Mouse (Mus musculus) liver, embryonic 14.5 days (tissue): ENCODE results near the gene Borcs5. TPM values are rescaled to one million over a fixed set of nuclear protein-coding genes. Genes with fewer than 3 reads are reported as not detected.

Experiments used
- ATAC-seq: fragments of 200-750 bp; cut with Nextera tagmentation; 2 replicates; pipeline ENCODE4 v1.8.0; 2017; ENCODE audit warnings: moderate number of reproducible peaks, mild to moderate bottlenecking, moderate library complexity; ENCODE audit not compliant: insufficient read depth
- DNase-seq, 3 experiments: peaks; one replicate each; pipeline ENCODE4 v3.0.0-alpha.2; 2012 to 2013; ENCODE audit warnings: low read depth in 3 of 3, low spot score in 3 of 3
- H3K27ac ChIP-seq: fragments of 300-500 bp; sonication (generic); 2 replicates; pipeline ENCODE4 v1.5.1; 2014; ENCODE audit warnings: moderate library complexity, mild to moderate bottlenecking, control low read depth, inconsistent platforms
- H3K27me3 ChIP-seq: fragments of 300-500 bp; sonication (generic); 2 replicates; pipeline ENCODE4 v1.6.1; 2014; ENCODE audit warnings: mild to moderate bottlenecking, low read length, moderate library complexity; ENCODE audit not compliant: control insufficient read depth, insufficient read depth
- H3K36me3 ChIP-seq: fragments of 300-500 bp; sonication (generic); replicated peaks from 2 replicates; pipeline ENCODE4 v1.6.1; 2014; ENCODE audit warnings: low read depth; ENCODE audit not compliant: control insufficient read depth, insufficient read depth
- H3K4me1 ChIP-seq, 2 experiments: fragments of 200-500 bp in 1 of 2; fragments of 300-500 bp in 1 of 2; sonication (generic) in 1 of 2; replicated peaks; 2 replicates each; pipeline ENCODE4 v1.6.1; 2012 to 2014; ENCODE audit warnings: antibody characterized with exemption in 1 of 2, inconsistent platforms in 1 of 2, low read length in 1 of 2; ENCODE audit not compliant: control insufficient read depth in 2 of 2, insufficient read depth in 2 of 2
- H3K4me2 ChIP-seq: fragments of 300-500 bp; sonication (generic); 2 replicates; pipeline ENCODE4 v1.6.1; 2014; ENCODE audit warnings: low read depth, mild to moderate bottlenecking, control low read depth, moderate library complexity
- H3K4me3 ChIP-seq, 2 experiments: fragments of 200-500 bp in 1 of 2; fragments of 300-500 bp in 1 of 2; sonication (generic) in 1 of 2; 2 replicates each; pipeline ENCODE4 v1.5.1; 2012 to 2014; ENCODE audit warnings: low read depth in 2 of 2, low read length in 2 of 2, mild to moderate bottlenecking in 2 of 2, control low read depth in 1 of 2, inconsistent platforms in 1 of 2, moderate library complexity in 1 of 2; ENCODE audit not compliant: insufficient read depth in 1 of 2
- H3K9ac ChIP-seq: fragments of 300-500 bp; sonication (generic); replicated peaks from 2 replicates; pipeline ENCODE4 v1.6.1; 2014; ENCODE audit warnings: mild to moderate bottlenecking, control low read depth, moderate library complexity
- H3K9me3 ChIP-seq: fragments of 300-500 bp; sonication (generic); 2 replicates; pipeline ENCODE4 v1.6.1; 2016; ENCODE audit warnings: low read length, mixed read lengths; ENCODE audit not compliant: control insufficient read depth
- CTCF ChIP-seq: IDR thresholded peaks from 2 replicates; pipeline ENCODE4 v1.5.1; 2016; ENCODE audit warnings: antibody characterized with exemption, low read depth, control low read depth
- EP300 ChIP-seq: IDR thresholded peaks from 2 replicates; pipeline ENCODE4 v1.6.1; 2016; ENCODE audit warnings: antibody characterized with exemption, low read depth
- WGBS: fragments of 180-500 bp; shearing (Covaris S2); extraction: QIAGEN DNeasy Blood & Tissue Kit; methylation state at CpG from one replicate; pipeline ENCODE4 v1.1.7; 2014; ENCODE audit not compliant: insufficient replicate concordance; 5-methylcytosine and 5-hydroxymethylcytosine counted together
- polyA plus RNA-seq, 2 experiments: library from polyadenylated mRNA; depleted of rRNA in 1 of 2; stranded (reverse) in 1 of 2; unstranded in 1 of 2; fragments of >200 nt; fragmentation: Nextera tagmentation in 1 of 2; extraction: Ambion mirVana in 1 of 2; gene quantifications; 2 replicates each; pipeline versions ENCODE4 v1.2.1 to v1.2.3; 2012 to 2014

The Borcs5 gene
- polyA plus RNA-seq, 2 experiments: 4.7 to 8.0 TPM

DNA sequence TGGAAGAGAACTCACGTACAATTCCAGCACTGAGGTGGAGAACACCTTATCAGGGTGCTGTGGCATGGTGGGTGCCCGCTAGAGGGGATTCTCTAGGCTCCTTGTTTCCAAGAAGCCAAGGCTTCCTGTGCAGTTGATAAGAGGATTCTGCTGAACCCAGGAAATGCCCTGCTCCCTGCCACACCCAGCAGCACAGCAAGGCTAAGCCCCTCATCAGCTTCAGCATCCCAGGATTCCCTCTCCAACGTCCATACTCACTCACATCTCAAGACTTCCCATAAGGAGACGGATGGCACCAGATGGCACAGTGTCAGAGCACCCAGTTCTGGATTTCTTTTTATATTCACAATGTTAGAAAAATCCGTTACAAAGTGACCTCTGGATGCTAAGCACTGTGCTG lies 79.8 kb downstream of the Borcs5 start:
- Histone ChIP-seq H3K9me3 (no peaks in the 10 kb centered on the region), H3K4me2 (no peak overlapping the region), H3K36me3 (no peaks in the 10 kb centered on the region; the same call in 1 of the 2 replicates), H3K27me3 (no peaks in the 10 kb centered on the region), H3K27ac (no peak overlapping the region), H3K9ac (no peak overlapping the region), H3K4me1 (peaks cover 8 to 10% of the 10 kb centered on the region in 2 experiments), H3K4me3 (no peak overlapping the region)
- 54% methylated on average over 5 of the region's 5 CpGs for WGBS
- TF ChIP-seq EP300 (no peak), CTCF (no peak)
- no peak for DNase-seq
- no peak for ATAC-seq

DNA sequence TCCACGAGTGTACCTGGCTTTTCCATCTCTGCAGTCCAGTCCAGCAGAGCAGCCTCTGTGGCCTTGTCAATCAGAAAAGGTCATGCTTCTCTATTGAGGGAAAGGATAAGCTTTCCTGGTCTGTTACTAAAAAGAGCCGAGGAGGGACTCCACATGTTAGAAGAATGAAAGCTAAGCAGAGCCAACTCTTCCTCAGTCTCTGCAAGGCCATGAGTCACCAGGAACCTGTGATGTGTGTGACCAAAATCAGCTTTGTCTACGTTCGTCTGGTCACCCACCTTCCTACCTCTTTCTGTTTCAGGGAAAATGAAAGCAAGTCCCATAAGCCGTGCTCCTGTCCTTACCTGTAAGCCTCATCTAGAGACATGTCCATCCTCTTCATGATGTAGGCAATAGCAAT lies 80.8 kb downstream of the Borcs5 start:
- WGBS: 67% methylated on average over 5 of the region's 5 CpGs

DNA sequence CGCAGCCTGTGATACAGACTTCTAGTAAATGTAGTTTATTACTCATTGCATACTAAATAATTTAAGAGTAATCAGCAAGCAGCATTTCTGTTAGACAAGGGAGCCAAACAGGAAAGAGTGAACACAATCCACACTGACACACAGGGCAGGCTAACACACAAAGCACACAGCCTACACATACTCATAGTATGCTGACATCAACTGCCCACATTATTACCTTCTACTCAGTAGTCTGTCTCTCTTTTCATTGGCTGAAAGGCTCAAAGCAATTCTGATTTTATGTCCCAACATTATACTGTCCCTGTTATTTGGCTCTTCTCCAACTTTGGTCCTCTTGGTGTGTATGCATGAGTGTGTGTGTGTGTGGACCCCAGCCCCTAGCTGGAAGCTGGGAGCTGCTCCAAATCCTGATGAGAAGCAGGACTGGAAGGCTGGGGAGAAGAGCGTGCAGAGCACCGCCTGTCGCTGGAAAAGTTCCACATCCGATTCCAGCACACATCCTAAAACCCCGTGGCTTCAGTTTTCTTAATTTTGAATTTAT lies 82.5 kb downstream of the Borcs5 start:
- H3K4me2 ChIP-seq: no peak overlapping the region
- H3K9me3 ChIP-seq: no peaks in the 10 kb centered on the region
- peaks cover 0 to 3% of the 10 kb centered on the region in 2 experiments; a peak in 3 of 4 replicates for H3K4me1 ChIP-seq
- peaks cover 5% of the 10 kb centered on the region; the same call in 1 of the 2 replicates for H3K36me3 ChIP-seq
- 74% methylated on average over 6 of the region's 6 CpGs for WGBS
- H3K9ac ChIP-seq: no peak overlapping the region
- no peak overlapping the region for H3K27ac ChIP-seq
- TF ChIP-seq CTCF: no peak
- TF ChIP-seq EP300: no peak
- DNase-seq (no peak), ATAC-seq (no peak)
- no peaks in the 10 kb centered on the region for H3K27me3 ChIP-seq
- no peak overlapping the region for H3K4me3 ChIP-seq

More for the DNA sequence above, 80.8 kb downstream of the Borcs5 start:
- H3K27me3 ChIP-seq: no peaks in the 10 kb centered on the region
- TF ChIP-seq CTCF: no peak
- TF ChIP-seq EP300: no peak
- no peak overlapping the region for H3K27ac ChIP-seq
- ATAC-seq (no peak), DNase-seq (no peak)
- no peak overlapping the region for H3K4me2 ChIP-seq
- no peak overlapping the region for H3K9ac ChIP-seq
- no peaks in the 10 kb centered on the region for H3K9me3 ChIP-seq
- H3K4me1 ChIP-seq: peaks cover 8 to 10% of the 10 kb centered on the region in 2 experiments
- H3K36me3 ChIP-seq: peaks cover 2% of the 10 kb centered on the region; the same call in 1 of the 2 replicates
- H3K4me3 ChIP-seq: no peak overlapping the region

- peaks cover 0 to 2% of the 10 kb centered on the region in 2 experiments; a peak in 1 of 4 replicates for H3K4me1 ChIP-seq
- no peaks in the 10 kb centered on the region for H3K27me3 ChIP-seq
- H3K9me3 ChIP-seq: no peaks in the 10 kb centered on the region
- DNase-seq (no peak), ATAC-seq (no peak)
- WGBS: 86% methylated on average over 8 of the region's 8 CpGs
- H3K4me2 ChIP-seq: no peak overlapping the region
- H3K27ac ChIP-seq: no peak overlapping the region
- H3K36me3 ChIP-seq: peaks cover 5% of the 10 kb centered on the region; the same call in 1 of the 2 replicates
- no peak overlapping the region for H3K4me3 ChIP-seq
- TF ChIP-seq CTCF (no peak), EP300 (no peak)
- no peak overlapping the region for H3K9ac ChIP-seq
Observed at GRCm38 (mm10) chr6:134722906-134723305, 83.6 kb downstream of the Borcs5 start.

DNA sequence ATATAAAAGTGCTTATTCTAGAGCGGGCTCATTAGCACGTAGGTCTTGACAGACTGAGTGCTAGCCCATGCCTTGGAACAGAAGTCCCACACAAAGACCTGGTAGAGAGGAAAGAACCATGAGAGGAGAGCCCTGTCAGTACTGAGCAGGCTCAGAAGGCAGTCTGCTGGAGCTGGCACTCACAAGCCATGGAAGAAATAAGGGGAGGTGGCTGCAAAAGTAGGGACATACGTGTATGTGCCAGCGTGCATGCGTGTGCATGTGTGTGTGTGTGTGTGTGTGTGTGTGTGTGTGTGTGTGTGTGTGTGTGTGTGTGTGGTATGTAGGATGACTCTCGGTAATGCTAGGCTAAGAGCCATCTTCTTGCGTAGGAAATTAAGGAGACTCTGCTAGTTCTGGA lies 84.0 kb downstream of the Borcs5 start:
- Histone ChIP-seq H3K4me3 (no peak overlapping the region), H3K27ac (no peak overlapping the region), H3K4me2 (no peak overlapping the region), H3K9ac (no peak overlapping the region), H3K4me1 (peaks cover 0 to 2% of the 10 kb centered on the region in 2 experiments; a peak in 1 of 4 replicates), H3K9me3 (no peaks in the 10 kb centered on the region), H3K36me3 (peaks cover 5% of the 10 kb centered on the region; the same call in 1 of the 2 replicates), H3K27me3 (no peaks in the 10 kb centered on the region)
- DNase-seq (no peak), ATAC-seq (no peak)
- WGBS: 83% methylated on average over 7 of the region's 7 CpGs
- TF ChIP-seq CTCF (no peak), EP300 (no peak)
